Mouse (Mus musculus): ENCODE data around the gene Il12rb2. TPM values are rescaled to one million over a fixed set of nuclear protein-coding genes. Genes with fewer than 3 reads are reported as not detected.

The Il12rb2 gene
- polyA plus RNA-seq, 1 experiment from 2014 or later = 0.09 TPM

DNA sequence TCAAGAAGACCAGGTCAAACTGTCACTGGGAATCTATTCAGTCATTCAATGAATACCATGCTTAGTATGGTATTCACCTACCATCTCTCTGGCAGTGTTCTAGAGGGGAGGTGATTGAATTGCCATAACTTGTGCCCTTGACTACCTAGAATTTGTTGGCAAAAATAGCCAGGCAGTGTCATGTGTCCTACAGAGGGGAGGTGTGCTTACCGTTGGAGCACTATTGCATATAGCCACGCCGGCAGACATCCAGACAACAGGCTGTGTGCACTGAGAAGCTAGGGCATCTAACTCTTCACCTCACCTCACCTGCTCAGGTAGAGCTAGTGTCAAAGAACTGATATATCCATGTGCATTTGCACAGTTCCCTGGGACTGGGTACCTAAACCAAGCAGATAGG is 74.8 kb downstream of the Il12rb2 start:
- Histone ChIP-seq H3K9ac (ENCODE audit: low read depth, low read length) (no peak overlapping the region), H3K27ac (ENCODE audit: low read length) (peak overlapping the region; percentile 54), H3K4me1 (ENCODE audit: control insufficient read depth, insufficient read depth, low read length) (peaks cover 16% of the 10 kb centered on the region), H3K36me3 (ENCODE audit: control insufficient read depth, insufficient read depth, low read length) (no peaks in the 10 kb centered on the region), H3K9me3 (ENCODE audit: control insufficient read depth, low read length) (no peaks in the 10 kb centered on the region), H3K27me3 (replicated peaks; ENCODE audit: control insufficient read depth, insufficient read depth, low read length) (no peaks in the 10 kb centered on the region), H3K4me3 (ENCODE audit: low read length) (no peak overlapping the region), H3K4me2 (ENCODE audit: low read depth, low read length) (no peak overlapping the region)
- WGBS = 77% methylated on average over 3 of the region's 3 CpGs
- ATAC-seq = peak; percentile 17; the same call in 1 of the 2 replicates

DNA sequence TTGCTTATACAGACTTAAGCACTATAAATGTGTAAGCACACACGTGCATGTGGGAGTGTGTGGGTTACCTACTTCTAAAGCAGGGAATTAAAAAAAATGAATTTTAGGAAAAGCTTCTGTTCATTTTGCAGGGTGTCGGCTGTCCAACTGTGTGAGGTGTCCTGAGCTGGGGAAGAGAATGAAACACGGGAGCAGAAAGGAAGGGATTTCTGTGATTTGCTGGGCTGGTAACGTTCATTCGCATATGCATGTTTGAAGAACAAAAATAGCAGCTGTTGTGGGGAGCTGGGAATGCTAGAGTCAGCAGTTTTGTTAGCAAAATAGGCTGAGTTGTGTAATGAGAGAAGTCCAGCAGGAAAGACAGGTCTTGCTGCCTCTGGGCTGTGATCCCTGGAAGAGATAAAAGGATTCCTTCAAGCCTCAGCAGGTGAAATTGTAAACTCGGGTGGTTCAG is 75.3 kb downstream of the Il12rb2 start:
- Histone ChIP-seq H3K27ac (ENCODE audit: low read length) (peak overlapping the region; percentile 78), H3K36me3 (ENCODE audit: control insufficient read depth, insufficient read depth, low read length) (no peaks in the 10 kb centered on the region), H3K27me3 (replicated peaks; ENCODE audit: control insufficient read depth, insufficient read depth, low read length) (no peaks in the 10 kb centered on the region), H3K9ac (ENCODE audit: low read depth, low read length) (no peak overlapping the region), H3K4me2 (ENCODE audit: low read depth, low read length) (no peak overlapping the region), H3K9me3 (ENCODE audit: control insufficient read depth, low read length) (no peaks in the 10 kb centered on the region), H3K4me1 (ENCODE audit: control insufficient read depth, insufficient read depth, low read length) (peaks cover 16% of the 10 kb centered on the region), H3K4me3 (ENCODE audit: low read length) (no peak overlapping the region)
- 38% methylated on average over 6 of the region's 6 CpGs for WGBS
- peak; percentile 86 for ATAC-seq

- peak; percentile 93 for ATAC-seq
- Histone ChIP-seq H3K36me3 (ENCODE audit: control insufficient read depth, insufficient read depth, low read length) (no peaks in the 10 kb centered on the region), H3K27ac (ENCODE audit: low read length) (peak overlapping the region; percentile 78), H3K9ac (ENCODE audit: low read depth, low read length) (peak overlapping the region; percentile 29; the same call in 1 of the 2 replicates), H3K27me3 (replicated peaks; ENCODE audit: control insufficient read depth, insufficient read depth, low read length) (no peaks in the 10 kb centered on the region), H3K4me3 (ENCODE audit: low read length) (no peak overlapping the region), H3K4me1 (ENCODE audit: control insufficient read depth, insufficient read depth, low read length) (peaks cover 16% of the 10 kb centered on the region), H3K4me2 (ENCODE audit: low read depth, low read length) (peak overlapping the region; percentile 27; the same call in 1 of the 2 replicates), H3K9me3 (ENCODE audit: control insufficient read depth, low read length) (no peaks in the 10 kb centered on the region)
- WGBS = 34% methylated on average over 4 of the region's 4 CpGs
These were observed 75.7 kb downstream of the Il12rb2 start for GRCm38 (mm10) chr6:67300300-67300699.

- WGBS = 80% methylated on average over 5 of the region's 5 CpGs
- ATAC-seq = no peak
- Histone ChIP-seq H3K9ac (ENCODE audit: low read depth, low read length) (no peak overlapping the region), H3K4me2 (ENCODE audit: low read depth, low read length) (no peak overlapping the region), H3K36me3 (ENCODE audit: control insufficient read depth, insufficient read depth, low read length) (no peaks in the 10 kb centered on the region), H3K27ac (ENCODE audit: low read length) (no peak overlapping the region), H3K9me3 (ENCODE audit: control insufficient read depth, low read length) (no peaks in the 10 kb centered on the region), H3K27me3 (replicated peaks; ENCODE audit: control insufficient read depth, insufficient read depth, low read length) (no peaks in the 10 kb centered on the region), H3K4me3 (ENCODE audit: low read length) (no peak overlapping the region), H3K4me1 (ENCODE audit: control insufficient read depth, insufficient read depth, low read length) (peaks cover 16% of the 10 kb centered on the region)
These were observed 77.2 kb downstream of the Il12rb2 start for GRCm38 (mm10) chr6:67298742-67299141.

DNA sequence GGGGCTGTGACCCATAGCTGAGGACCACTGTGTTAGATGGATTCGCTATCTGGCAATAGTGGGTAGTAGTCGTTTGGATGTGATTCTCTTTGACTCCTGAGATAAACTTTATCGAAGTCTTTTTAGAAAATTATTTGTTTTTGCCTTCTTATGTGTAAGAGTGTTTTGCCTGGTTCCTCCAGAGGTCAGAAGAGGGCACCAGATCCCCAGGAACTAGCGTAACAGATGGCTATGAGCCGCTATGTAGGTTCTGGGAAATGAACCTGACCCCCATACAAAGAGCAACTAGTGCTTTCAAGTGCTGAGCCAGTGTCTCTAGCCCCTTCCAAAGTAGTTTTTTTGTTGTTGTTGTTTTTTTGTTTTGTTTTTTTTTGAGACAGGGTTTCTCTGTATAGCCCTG is 79.9 kb downstream of the Il12rb2 start:
- Histone ChIP-seq H3K36me3 (ENCODE audit: control insufficient read depth, insufficient read depth, low read length) (no peaks in the 10 kb centered on the region), H3K27ac (ENCODE audit: low read length) (no peak overlapping the region), H3K4me3 (ENCODE audit: low read length) (no peak overlapping the region), H3K9me3 (ENCODE audit: control insufficient read depth, low read length) (no peaks in the 10 kb centered on the region), H3K4me2 (ENCODE audit: low read depth, low read length) (no peak overlapping the region), H3K9ac (ENCODE audit: low read depth, low read length) (no peak overlapping the region), H3K27me3 (replicated peaks; ENCODE audit: control insufficient read depth, insufficient read depth, low read length) (no peaks in the 10 kb centered on the region), H3K4me1 (ENCODE audit: control insufficient read depth, insufficient read depth, low read length) (peaks cover 10% of the 10 kb centered on the region)
- 53% methylated on average over 5 of the region's 5 CpGs for WGBS
- no peak for ATAC-seq

GRCm38 (mm10) chr6:67292042-67292623 is 83.9 kb downstream of the Il12rb2 start:
- no peak overlapping the region for H3K9ac ChIP-seq (ENCODE audit: low read depth, low read length)
- H3K4me1 ChIP-seq (ENCODE audit: control insufficient read depth, insufficient read depth, low read length) = no peaks in the 10 kb centered on the region
- no peak overlapping the region for H3K27ac ChIP-seq (ENCODE audit: low read length)
- H3K9me3 ChIP-seq (ENCODE audit: control insufficient read depth, low read length) = no peaks in the 10 kb centered on the region
- 80% methylated on average over 5 of the region's 5 CpGs for WGBS
- no peaks in the 10 kb centered on the region for H3K36me3 ChIP-seq (ENCODE audit: control insufficient read depth, insufficient read depth, low read length)
- no peak overlapping the region for H3K4me3 ChIP-seq (ENCODE audit: low read length)
- no peak overlapping the region for H3K4me2 ChIP-seq (ENCODE audit: low read depth, low read length)
- ATAC-seq = peak; percentile 40
- H3K27me3 ChIP-seq (replicated peaks; ENCODE audit: control insufficient read depth, insufficient read depth, low read length) = no peaks in the 10 kb centered on the region

DNA sequence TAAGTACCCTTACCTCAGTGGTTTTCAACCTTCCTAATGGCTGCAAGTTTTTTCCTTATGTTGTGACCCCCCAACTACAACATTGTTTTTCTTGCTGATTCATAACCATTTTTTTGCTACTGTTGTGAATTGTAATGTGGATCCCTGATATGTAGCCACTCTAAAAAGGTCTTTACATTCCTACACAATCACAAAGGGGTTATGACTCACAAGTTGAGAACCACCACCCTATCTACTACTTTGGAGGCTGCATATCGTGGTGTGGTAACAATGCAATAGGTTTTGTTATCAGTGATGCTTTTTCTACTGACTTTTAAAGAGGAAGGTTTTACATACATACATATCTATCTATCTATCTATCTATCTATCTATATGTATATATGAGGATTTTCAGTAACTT is 93.1 kb downstream of the Il12rb2 start:
- Histone ChIP-seq H3K9me3 (ENCODE audit: control insufficient read depth, low read length) (no peaks in the 10 kb centered on the region), H3K36me3 (ENCODE audit: control insufficient read depth, insufficient read depth, low read length) (peaks cover 6% of the 10 kb centered on the region; the same call in 1 of the 2 replicates), H3K27ac (ENCODE audit: low read length) (no peak overlapping the region), H3K27me3 (replicated peaks; ENCODE audit: control insufficient read depth, insufficient read depth, low read length) (no peaks in the 10 kb centered on the region), H3K4me3 (ENCODE audit: low read length) (no peak overlapping the region), H3K4me1 (ENCODE audit: control insufficient read depth, insufficient read depth, low read length) (no peaks in the 10 kb centered on the region), H3K9ac (ENCODE audit: low read depth, low read length) (no peak overlapping the region), H3K4me2 (ENCODE audit: low read depth, low read length) (no peak overlapping the region)
- whole genome bisulfite sequencing = 71% methylated on average over 1 of the region's 1 CpGs
- no peak for ATAC-seq

- no peak for ATAC-seq
- H3K27me3 ChIP-seq (replicated peaks; ENCODE audit: control insufficient read depth, insufficient read depth, low read length) = no peaks in the 10 kb centered on the region
- no peaks in the 10 kb centered on the region for H3K9me3 ChIP-seq (ENCODE audit: control insufficient read depth, low read length)
- H3K36me3 ChIP-seq (ENCODE audit: control insufficient read depth, insufficient read depth, low read length) = peaks cover 6% of the 10 kb centered on the region; the same call in 1 of the 2 replicates
- no peak overlapping the region for H3K9ac ChIP-seq (ENCODE audit: low read depth, low read length)
- H3K4me2 ChIP-seq (ENCODE audit: low read depth, low read length) = no peak overlapping the region
- H3K4me3 ChIP-seq (ENCODE audit: low read length) = no peak overlapping the region
- no peak overlapping the region for H3K27ac ChIP-seq (ENCODE audit: low read length)
- no peaks in the 10 kb centered on the region for H3K4me1 ChIP-seq (ENCODE audit: control insufficient read depth, insufficient read depth, low read length)
- 87% methylated on average over 9 of the region's 9 CpGs for WGBS
These were observed 94.3 kb downstream of the Il12rb2 start for GRCm38 (mm10) chr6:67281614-67282197.

GRCm38 (mm10) chr6:67277944-67278343 is 98.0 kb downstream of the Il12rb2 start:
- no peak overlapping the region for H3K27ac ChIP-seq (ENCODE audit: low read length)
- WGBS = 83% methylated on average over 5 of the region's 5 CpGs
- no peak overlapping the region for H3K4me3 ChIP-seq (ENCODE audit: low read length)
- H3K9me3 ChIP-seq (ENCODE audit: control insufficient read depth, low read length) = no peaks in the 10 kb centered on the region
- no peak overlapping the region for H3K9ac ChIP-seq (ENCODE audit: low read depth, low read length)
- no peak overlapping the region for H3K4me2 ChIP-seq (ENCODE audit: low read depth, low read length)
- H3K27me3 ChIP-seq (replicated peaks; ENCODE audit: control insufficient read depth, insufficient read depth, low read length) = no peaks in the 10 kb centered on the region
- no peak for ATAC-seq
- peaks cover 6% of the 10 kb centered on the region; the same call in 1 of the 2 replicates for H3K36me3 ChIP-seq (ENCODE audit: control insufficient read depth, insufficient read depth, low read length)
- H3K4me1 ChIP-seq (ENCODE audit: control insufficient read depth, insufficient read depth, low read length) = no peaks in the 10 kb centered on the region; the same call in 1 of the 2 replicates

Measured in intestine, embryonic 16.5 days (tissue).